Mouse (Mus musculus) cerebellum, adult 2 months (tissue): ENCODE results near the gene Xndc1.

ENCODE experiments used
- CTCF ChIP-seq: fragments of 200-500 bp; IDR thresholded peaks from 2 replicates; pipeline ENCODE4 v1.5.1; 2011; ENCODE audit warnings: low read depth, mild to moderate bottlenecking, control low read depth, low read length, moderate library complexity, borderline replicate concordance; ENCODE audit not compliant: insufficient read depth
- POLR2A ChIP-seq: fragments of 200-500 bp; IDR thresholded peaks from 2 replicates; pipeline ENCODE4 v1.6.1; 2011; ENCODE audit warnings: low read length, control low read depth, borderline replicate concordance; ENCODE audit not compliant: insufficient read depth

GRCm38 (mm10) chr7:102078517-102078916 lies 13.2 kb downstream of the Xndc1 start:
- peak; percentile 47; the same call in 1 of the 2 replicates for TF ChIP-seq CTCF
- TF ChIP-seq POLR2A, result no peak
